Mouse (Mus musculus): ENCODE measurements around the gene Serpinf2. TPM values are rescaled to one million over a fixed set of nuclear protein-coding genes. Genes with fewer than 3 reads are reported as not detected.

Gene Serpinf2
- under 1 TPM; 0.16 to 0.18 TPM for total RNA-seq (2023)

DNA sequence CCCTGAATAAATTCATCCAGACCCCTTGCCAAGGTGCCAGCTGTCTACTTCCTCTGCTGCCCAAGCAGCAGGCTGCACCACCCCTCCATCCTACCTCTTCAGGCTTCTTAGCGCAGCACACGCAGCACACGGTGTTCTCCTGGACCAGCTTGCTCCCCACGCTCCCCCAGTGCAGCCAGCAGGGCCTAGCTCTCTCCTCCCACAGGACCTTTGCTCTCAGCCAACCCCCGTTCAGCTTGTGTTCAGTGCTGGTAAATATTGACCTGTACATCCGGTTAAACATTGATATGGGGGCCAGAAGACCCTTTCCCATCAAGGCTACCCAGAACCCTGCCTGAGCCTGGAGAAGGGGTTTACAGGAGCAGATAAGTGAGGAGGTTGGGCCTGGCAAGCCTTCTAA is at the start of gene Serpinf2:
Gene Serpinf2, minus strand, starts transcription at position 229 of the 400 bp plus-strand sequence.

DNA sequence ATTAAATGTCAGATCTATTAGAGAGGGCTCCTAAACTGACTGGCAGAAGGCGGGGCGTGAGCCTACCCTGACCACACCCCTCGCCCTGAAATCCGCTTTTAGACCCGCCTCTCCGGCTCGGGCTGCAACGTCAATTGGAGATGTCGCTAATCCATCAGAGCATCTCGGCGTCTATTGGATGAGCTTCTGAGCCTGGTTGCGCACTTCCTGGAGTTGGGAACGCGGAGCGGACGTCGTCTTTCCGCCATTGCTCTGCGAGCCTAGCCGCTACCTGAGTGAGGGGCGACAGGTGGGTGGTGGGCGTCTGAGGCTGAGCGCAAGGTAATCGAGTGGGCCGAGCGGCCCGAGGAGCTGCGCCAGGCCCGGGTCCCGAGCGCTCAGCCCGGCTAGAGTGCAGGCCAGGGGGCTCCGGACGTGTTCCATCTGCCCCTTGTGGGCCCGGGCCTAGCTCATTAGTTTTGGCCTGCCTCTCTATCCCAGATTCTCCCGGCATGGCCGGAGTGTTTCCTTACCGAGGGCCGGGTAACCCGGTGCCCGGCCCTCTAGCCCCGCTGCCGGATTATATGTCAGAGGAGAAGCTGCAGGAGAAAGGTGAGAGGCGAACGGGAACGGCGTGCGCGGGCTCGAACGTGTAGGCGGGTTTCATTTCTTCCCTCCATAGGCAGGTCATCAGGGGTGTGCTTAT is 47.4 kb upstream of the Serpinf2 start, which contains the start of gene Prpf8:
Gene Prpf8, plus strand, starts transcription at position 216 of the 685 bp plus-strand sequence.

DNA sequence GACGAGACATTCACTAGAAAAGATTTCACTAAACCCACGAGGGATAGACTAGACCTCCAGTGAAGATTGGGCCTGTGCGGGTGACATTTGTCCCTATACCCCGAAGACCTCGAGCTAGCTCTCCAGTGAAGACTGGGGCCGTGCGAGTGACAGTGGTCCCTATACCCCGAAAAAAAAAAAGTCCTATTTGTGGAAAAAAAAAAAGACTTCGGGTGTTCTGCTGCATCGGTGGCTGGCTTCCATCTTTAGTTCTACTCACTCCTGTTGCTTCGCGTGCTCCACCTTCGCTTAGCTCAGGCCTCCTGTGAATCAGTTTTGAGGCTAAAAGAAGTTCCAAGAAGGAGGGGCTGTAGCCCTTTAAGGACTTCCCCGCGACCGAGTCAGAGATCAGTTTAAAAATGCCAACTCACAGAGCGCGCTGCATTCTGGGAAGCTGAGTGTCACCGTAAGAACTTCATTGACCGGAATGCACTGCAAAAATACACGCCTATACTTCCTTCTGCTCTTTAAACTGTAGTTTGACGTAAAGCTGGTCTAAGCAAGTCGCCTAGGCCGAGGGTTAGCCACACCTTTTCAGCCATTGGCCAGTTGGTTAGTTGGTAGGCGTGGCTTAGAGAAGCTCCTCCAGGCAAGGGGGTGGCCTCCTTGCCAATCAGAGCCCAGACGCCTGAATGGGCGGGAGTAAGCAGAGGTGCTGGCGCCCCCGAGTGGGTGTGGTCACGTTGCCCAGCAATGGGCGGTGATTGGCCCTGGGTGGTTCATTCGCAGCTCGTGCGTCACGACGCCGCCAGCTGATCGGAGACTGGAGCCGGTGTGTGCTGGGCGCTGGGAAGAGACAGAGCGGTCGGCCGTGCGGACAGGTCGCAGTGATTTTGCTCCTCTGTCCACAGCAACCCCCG is 21.7 kb upstream of the Serpinf2 start, which contains the start of gene Tlcd2:
Gene Tlcd2, plus strand, starts transcription at position 872 of the 899 bp plus-strand sequence.

DNA sequence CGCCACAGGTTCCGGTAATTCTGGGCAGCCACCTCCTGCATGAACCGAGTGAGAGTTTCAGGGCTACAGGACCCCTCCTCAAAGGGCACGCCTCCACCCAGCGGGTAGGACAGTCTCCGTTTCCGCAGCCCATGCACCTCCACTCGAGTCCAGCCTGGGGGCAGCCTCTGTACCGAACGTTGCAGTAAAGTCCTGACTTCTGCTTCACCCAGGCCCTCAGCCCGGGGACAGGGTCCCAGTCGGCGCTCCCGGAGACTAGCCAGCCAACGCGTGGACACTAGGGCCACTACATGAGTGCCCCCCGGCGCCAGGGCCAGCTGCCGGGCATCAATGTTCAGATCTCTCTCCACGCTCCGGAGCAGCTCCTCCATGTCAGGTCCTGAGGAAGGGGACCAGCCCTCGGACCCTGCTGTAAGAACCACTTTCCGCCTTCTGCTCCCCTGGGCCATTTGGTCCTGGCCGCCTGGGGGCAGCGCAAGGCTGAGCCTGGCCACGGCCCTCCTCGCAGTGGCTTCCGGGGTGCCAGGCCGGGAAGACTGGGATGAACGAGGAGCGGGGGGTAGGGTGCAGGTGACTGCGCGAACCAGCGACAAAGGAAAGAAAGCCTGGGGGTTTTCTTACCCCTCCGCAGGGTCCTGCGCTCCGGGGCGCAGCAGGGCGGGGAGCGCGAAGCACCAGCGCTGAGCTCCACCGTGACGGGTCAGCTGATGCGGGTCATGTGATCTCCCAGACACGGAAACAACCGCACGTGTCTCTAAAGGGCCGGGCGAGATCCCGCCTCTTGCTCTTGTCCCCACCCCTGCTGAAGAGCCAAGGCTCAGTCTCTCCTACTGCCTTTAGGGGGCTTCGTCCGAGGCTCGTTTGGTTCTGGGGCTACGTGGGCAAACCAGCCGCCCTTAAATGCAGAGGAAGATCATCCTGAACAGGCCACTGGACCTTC is 14.9 kb upstream of the Serpinf2 start, which contains the start of gene Wdr81:
Gene Wdr81, minus strand, starts transcription at position 727 of the 940 bp plus-strand sequence.

DNA sequence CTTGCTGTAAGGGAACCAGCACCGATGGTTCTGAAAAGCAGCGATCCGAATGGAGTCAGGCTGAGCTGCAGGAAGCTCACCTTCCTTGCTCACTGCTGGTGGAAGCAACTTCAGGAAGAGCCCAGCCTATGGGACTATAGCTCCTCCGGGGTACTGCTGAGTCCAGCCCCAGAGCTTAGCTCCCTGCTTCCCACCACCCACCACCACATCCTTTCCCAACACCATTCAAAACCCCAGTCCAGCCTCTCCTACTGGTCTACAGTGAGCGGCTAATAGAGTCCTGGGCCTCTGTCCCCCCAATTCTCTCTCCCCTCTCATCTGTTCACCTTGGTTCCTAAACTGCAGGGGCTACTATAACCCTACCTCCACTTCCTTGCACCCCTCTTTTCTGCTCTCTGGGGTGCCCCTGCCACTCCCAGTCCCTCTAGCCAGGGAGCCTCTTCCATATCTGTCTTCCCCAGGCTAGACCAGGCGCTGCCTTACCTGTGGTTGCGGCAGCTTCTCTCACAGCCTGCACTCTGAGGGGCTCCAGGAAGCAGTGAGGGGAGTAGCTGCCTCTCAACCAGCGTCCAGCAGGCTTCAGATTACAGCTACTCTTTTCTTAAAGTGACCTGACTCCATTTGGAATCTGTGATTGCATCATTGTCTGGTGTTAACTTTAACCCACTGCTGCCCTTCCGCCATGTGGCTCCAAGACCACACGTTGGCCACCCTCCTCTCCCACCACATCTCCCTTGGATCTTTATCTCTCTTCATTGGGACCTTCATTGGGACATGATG is 17.2 kb downstream of the Serpinf2 start, which contains the start of gene Serpinf1:
Gene Serpinf1, minus strand, starts transcription at position 689 of the 780 bp plus-strand sequence.

Other genes with a start within 250 kb of the Serpinf2 start
- 1 to 10 TPM; 4.0 to 4.8 TPM for gene Dph1, start 248.3 kb downstream of the Serpinf2 start, total RNA-seq (2023)
- gene Rtn4rl1, start 245.8 kb downstream of the Serpinf2 start, total RNA-seq (2023) = under 1 TPM; 0.20 to 0.31 TPM
- 10 to 100 TPM; 62.8 to 68.2 TPM for gene Rpa1, start 91.3 kb downstream of the Serpinf2 start, total RNA-seq (2023)
- gene Smyd4, start 91.2 kb downstream of the Serpinf2 start, total RNA-seq (2023) = 1 to 10 TPM; 2.8 to 5.0 TPM
- 10 to 100 TPM; 15.6 to 17.8 TPM for gene Serpinf1, start 16.9 kb downstream of the Serpinf2 start, total RNA-seq (2023)
- gene Wdr81, start 15.1 kb upstream of the Serpinf2 start, total RNA-seq (2023) = 10 to 100 TPM; 24.7 to 27.7 TPM
- gene Tlcd2, start 22.1 kb upstream of the Serpinf2 start, total RNA-seq (2023) = 1 to 10 TPM; 4.1 to 4.8 TPM
- 100 to 1,000 TPM; 101 to 114 TPM for gene Prpf8, start 47.2 kb upstream of the Serpinf2 start, total RNA-seq (2023)
- under 1 TPM; 0.27 to 0.49 TPM for gene Rilp, start 70.5 kb upstream of the Serpinf2 start, total RNA-seq (2023)
- gene Scarf1, start 73.9 kb upstream of the Serpinf2 start, total RNA-seq (2023) = 1 to 10 TPM; 1.1 to 1.8 TPM
- 10 to 100 TPM; 61.0 to 72.2 TPM for gene Slc43a2, start 92.1 kb upstream of the Serpinf2 start, total RNA-seq (2023)
- gene Pitpna, start 148.5 kb upstream of the Serpinf2 start, total RNA-seq (2023) = 100 to 1,000 TPM; 209 to 245 TPM
- 10 to 100 TPM; 92.0 to 92.2 TPM for gene Inpp5k, start 191.4 kb upstream of the Serpinf2 start, total RNA-seq (2023)
- 10 to 100 TPM; 48.8 to 72.1 TPM for gene Myo1c, start 210.9 kb upstream of the Serpinf2 start, total RNA-seq (2023)
- 10 to 100 TPM; 57.5 to 59.7 TPM for gene Crk, start 239.7 kb upstream of the Serpinf2 start, total RNA-seq (2023)